Mouse (Mus musculus) limb, embryonic 11.5 days (tissue): ENCODE data around the gene Mpzl1. TPM values are rescaled to one million over a fixed set of nuclear protein-coding genes. Genes with fewer than 3 reads are reported as not detected.

Experiments used
- ATAC-seq: fragments of 200-750 bp; cut with Nextera tagmentation; 2 replicates; pipeline ENCODE4 v1.8.0; 2017; ENCODE audit warnings: low read depth; ENCODE audit not compliant: insufficient number of reproducible peaks, low FRiP score, low TSS enrichment
- DNase-seq: peaks from one replicate; pipeline ENCODE4 v3.0.0-alpha.2; 2015; ENCODE audit warnings: low spot score
- H3K27ac ChIP-seq: fragments of 300-500 bp; sonication (generic); replicated peaks from 2 replicates; pipeline ENCODE4 v1.5.1; 2014; ENCODE audit warnings: low read depth, mild to moderate bottlenecking, low read length
- H3K27me3 ChIP-seq: fragments of 300-500 bp; sonication (generic); 2 replicates; pipeline ENCODE4 v1.6.1; 2014; ENCODE audit warnings: mild to moderate bottlenecking, low read length, mixed read lengths; ENCODE audit not compliant: control insufficient read depth, insufficient read depth
- H3K36me3 ChIP-seq: fragments of 300-500 bp; sonication (generic); 2 replicates; pipeline ENCODE4 v1.6.1; 2014; ENCODE audit warnings: mild to moderate bottlenecking, low read length, moderate library complexity, mixed read lengths; ENCODE audit not compliant: control insufficient read depth, insufficient read depth
- H3K4me1 ChIP-seq: fragments of 300-500 bp; sonication (generic); 2 replicates; pipeline ENCODE4 v1.6.1; 2014; ENCODE audit warnings: low read length, mixed read lengths; ENCODE audit not compliant: control insufficient read depth, insufficient read depth
- H3K4me2 ChIP-seq: fragments of 300-500 bp; sonication (generic); 2 replicates; pipeline ENCODE4 v1.6.1; 2014; ENCODE audit warnings: low read depth, mild to moderate bottlenecking, moderate library complexity; ENCODE audit not compliant: severe bottlenecking
- H3K4me3 ChIP-seq: fragments of 300-500 bp; sonication (generic); 2 replicates; pipeline ENCODE4 v1.5.1; 2014; ENCODE audit warnings: low read depth, low read length
- H3K9ac ChIP-seq: fragments of 300-500 bp; sonication (generic); 2 replicates; pipeline ENCODE4 v1.6.1; 2014; ENCODE audit warnings: mild to moderate bottlenecking, low read length
- H3K9me3 ChIP-seq: fragments of 300-500 bp; sonication (generic); 2 replicates; pipeline ENCODE4 v1.6.1; 2016; ENCODE audit warnings: low read length; ENCODE audit not compliant: control insufficient read depth
- WGBS: fragments of 180-500 bp; shearing (Covaris S2); extraction: QIAGEN DNeasy Blood & Tissue Kit; methylation state at CpG from one replicate; pipeline ENCODE4 v1.1.7; 2014; 5-methylcytosine and 5-hydroxymethylcytosine counted together
- polyA plus RNA-seq: library from polyadenylated mRNA; unstranded; fragments of >200 nt; fragmentation: Nextera tagmentation; extraction: Ambion mirVana; gene quantifications from 2 replicates; pipeline ENCODE4 v1.2.1, GENCODE M21; 2014

Gene Mpzl1
- polyA plus RNA-seq, 1 experiment from 2014 or later, result 167 TPM

DNA sequence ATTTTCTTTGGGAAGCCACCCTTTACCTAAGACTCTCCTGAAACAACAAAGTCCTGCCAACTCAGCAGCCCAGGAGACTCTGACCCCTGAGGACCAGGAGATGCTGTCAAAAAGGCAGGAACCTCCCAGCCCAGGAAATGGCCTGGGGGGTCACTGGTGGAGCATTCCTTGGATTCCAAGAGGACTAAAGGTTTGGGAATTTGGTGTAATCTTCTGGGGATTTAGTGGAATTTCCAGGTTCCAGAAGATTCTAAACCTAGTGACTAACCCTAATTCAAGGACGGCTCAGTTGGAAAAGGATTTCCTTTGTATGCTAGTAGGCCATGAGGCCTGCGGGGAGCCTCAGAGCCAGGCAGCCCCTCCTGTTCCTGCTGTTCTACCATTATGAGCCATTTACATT is 18.2 kb upstream of the Mpzl1 start:
- Histone ChIP-seq H3K9me3 (no peaks in the 10 kb centered on the region), H3K4me1 (no peaks in the 10 kb centered on the region), H3K36me3 (no peaks in the 10 kb centered on the region; the same call in 1 of the 2 replicates), H3K27ac (no peak overlapping the region), H3K27me3 (no peaks in the 10 kb centered on the region), H3K4me3 (no peak overlapping the region), H3K9ac (no peak overlapping the region), H3K4me2 (no peak overlapping the region)
- DNase-seq, result no peak
- no peak for ATAC-seq
- 82% methylated on average over 2 of the region's 2 CpGs for WGBS

GRCm38 (mm10) chr1:165651158-165651557 is 16.8 kb upstream of the Mpzl1 start:
- H3K4me1 ChIP-seq, result no peaks in the 10 kb centered on the region
- 72% methylated on average over 5 of the region's 5 CpGs for WGBS
- no peak overlapping the region for H3K27ac ChIP-seq
- H3K4me3 ChIP-seq, result no peak overlapping the region
- no peak for ATAC-seq
- no peak overlapping the region for H3K4me2 ChIP-seq
- no peak overlapping the region for H3K9ac ChIP-seq
- H3K36me3 ChIP-seq, result no peaks in the 10 kb centered on the region; the same call in 1 of the 2 replicates
- no peak for DNase-seq
- H3K9me3 ChIP-seq, result no peaks in the 10 kb centered on the region
- no peaks in the 10 kb centered on the region for H3K27me3 ChIP-seq

GRCm38 (mm10) chr1:165645102-165645501 is 10.8 kb upstream of the Mpzl1 start:
- H3K27ac ChIP-seq, result no peak overlapping the region
- DNase-seq, result no peak
- H3K4me1 ChIP-seq, result no peaks in the 10 kb centered on the region
- H3K4me3 ChIP-seq, result no peak overlapping the region
- no peak overlapping the region for H3K9ac ChIP-seq
- H3K9me3 ChIP-seq, result no peaks in the 10 kb centered on the region
- H3K27me3 ChIP-seq, result no peaks in the 10 kb centered on the region
- H3K36me3 ChIP-seq, result no peaks in the 10 kb centered on the region
- WGBS, result 79% methylated on average over 4 of the region's 4 CpGs
- ATAC-seq, result no peak
- H3K4me2 ChIP-seq, result no peak overlapping the region

GRCm38 (mm10) chr1:165643735-165644134 is 9.4 kb upstream of the Mpzl1 start:
- Histone ChIP-seq H3K27me3 (no peaks in the 10 kb centered on the region), H3K9me3 (no peaks in the 10 kb centered on the region), H3K4me1 (no peaks in the 10 kb centered on the region), H3K9ac (no peak overlapping the region), H3K36me3 (no peaks in the 10 kb centered on the region), H3K4me2 (no peak overlapping the region), H3K4me3 (no peak overlapping the region), H3K27ac (no peak overlapping the region)
- ATAC-seq (no peak), DNase-seq (no peak)
- 81% methylated on average over 5 of the region's 5 CpGs for WGBS

GRCm38 (mm10) chr1:165642780-165643311 is 8.5 kb upstream of the Mpzl1 start:
- Histone ChIP-seq H3K27me3 (no peaks in the 10 kb centered on the region), H3K9ac (peak overlapping the region; percentile 95), H3K4me1 (no peaks in the 10 kb centered on the region), H3K4me3 (peak overlapping the region; percentile 68), H3K27ac (peak overlapping the region; percentile 87), H3K4me2 (peak overlapping the region; percentile 58), H3K36me3 (no peaks in the 10 kb centered on the region), H3K9me3 (no peaks in the 10 kb centered on the region)
- 0% methylated on average over 16 of the region's 16 CpGs for WGBS
- peak; percentile 79 for DNase-seq
- ATAC-seq, result peak; percentile 77

- Histone ChIP-seq H3K9ac (peak overlapping the region; percentile 95), H3K27ac (peak overlapping the region; percentile 87), H3K27me3 (no peaks in the 10 kb centered on the region), H3K4me3 (peak overlapping the region; percentile 68), H3K4me2 (peak overlapping the region; percentile 58), H3K9me3 (no peaks in the 10 kb centered on the region), H3K36me3 (no peaks in the 10 kb centered on the region), H3K4me1 (no peaks in the 10 kb centered on the region)
- peak; percentile 94 for DNase-seq
- ATAC-seq, result peak; percentile 79
- WGBS, result under 1% methylated on average over 75 of the region's 75 CpGs
Observed at GRCm38 (mm10) chr1:165641786-165642771, 7.7 kb upstream of the Mpzl1 start.

DNA sequence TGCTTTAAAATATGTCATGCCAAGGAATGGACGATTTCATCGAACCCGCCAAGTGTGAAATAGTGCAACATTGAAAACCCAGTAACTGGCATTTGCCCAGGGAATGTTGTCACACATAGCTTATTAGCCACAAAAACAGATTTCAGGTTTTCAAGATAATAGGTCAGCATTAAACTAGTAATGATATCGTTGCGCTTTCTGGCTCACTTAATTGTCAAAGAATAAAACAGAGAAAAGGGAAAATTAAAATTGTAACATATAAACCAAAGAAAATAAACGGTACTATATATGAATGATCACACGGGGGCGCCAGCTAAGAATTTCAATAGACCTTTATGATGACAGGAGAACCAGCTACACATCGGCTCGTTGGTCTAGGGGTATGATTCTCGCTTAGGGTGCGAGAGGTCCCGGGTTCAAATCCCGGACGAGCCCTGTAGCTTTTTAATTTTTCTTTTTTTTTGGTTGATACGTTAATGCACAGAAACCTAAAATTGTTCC is 7.0 kb upstream of the Mpzl1 start:
- H3K4me3 ChIP-seq, result peak overlapping the region; percentile 68
- H3K4me2 ChIP-seq, result peak overlapping the region; percentile 48
- no peak overlapping the region for H3K27ac ChIP-seq
- H3K36me3 ChIP-seq, result no peaks in the 10 kb centered on the region
- DNase-seq, result peak; percentile 86
- H3K4me1 ChIP-seq, result no peaks in the 10 kb centered on the region
- no peaks in the 10 kb centered on the region for H3K9me3 ChIP-seq
- 7% methylated on average over 16 of the region's 16 CpGs for WGBS
- peak overlapping the region; percentile 60; the same call in 1 of the 2 replicates for H3K9ac ChIP-seq
- ATAC-seq, result peak; percentile 61
- no peaks in the 10 kb centered on the region for H3K27me3 ChIP-seq

GRCm38 (mm10) chr1:165636289-165636688 is 2.0 kb upstream of the Mpzl1 start:
- Histone ChIP-seq H3K4me3 (no peak overlapping the region), H3K9me3 (no peaks in the 10 kb centered on the region), H3K27me3 (no peaks in the 10 kb centered on the region), H3K9ac (no peak overlapping the region), H3K36me3 (no peaks in the 10 kb centered on the region), H3K4me1 (peaks cover 9% of the 10 kb centered on the region; the same call in 1 of the 2 replicates), H3K27ac (no peak overlapping the region), H3K4me2 (no peak overlapping the region)
- 77% methylated on average over 8 of the region's 8 CpGs for WGBS
- ATAC-seq, result no peak
- no peak for DNase-seq
